Mouse (Mus musculus): ENCODE data around the gene Galnt2. TPM values are rescaled to one million over a fixed set of nuclear protein-coding genes. Genes with fewer than 3 reads are reported as not detected.
A peak's percentile ranks its signal among the peaks of the same experiment; 100 is the strongest.

Galnt2 gene
- polyA plus RNA-seq, 1 experiment from 2014 or later = 67.2 TPM

- 56% methylated on average over 6 of the region's 6 CpGs for WGBS
- H3K4me1 ChIP-seq (ENCODE audit: insufficient read depth) = no peaks in the 10 kb centered on the region
- peak; percentile 72 for ATAC-seq (ENCODE audit: insufficient read depth)
- H3K4me3 ChIP-seq (ENCODE audit: low read depth, low read length) = no peak overlapping the region
- TF ChIP-seq CTCF (IDR thresholded peaks at IDR 0.05; ENCODE audit: low read depth) = no peak
- H3K9ac ChIP-seq = no peak overlapping the region
- no peak overlapping the region for H3K27ac ChIP-seq (ENCODE audit: low read depth)
- no peaks in the 10 kb centered on the region for H3K36me3 ChIP-seq (ENCODE audit: insufficient read depth)
- H3K4me2 ChIP-seq = no peak overlapping the region
- H3K27me3 ChIP-seq (ENCODE audit: insufficient read depth, low read length) = no peaks in the 10 kb centered on the region
- no peaks in the 10 kb centered on the region for H3K9me3 ChIP-seq (ENCODE audit: low read depth, low read length)
- DNase-seq = peak; percentile 59
These were observed 144.0 kb downstream of the Galnt2 start for GRCm38 (mm10) chr8:124375168-124375567.

- Histone ChIP-seq H3K4me3 (ENCODE audit: low read depth, low read length) (no peak overlapping the region), H3K4me2 (no peak overlapping the region), H3K9ac (no peak overlapping the region), H3K27me3 (ENCODE audit: insufficient read depth, low read length) (no peaks in the 10 kb centered on the region), H3K27ac (ENCODE audit: low read depth) (no peak overlapping the region), H3K9me3 (ENCODE audit: low read depth, low read length) (no peaks in the 10 kb centered on the region), H3K36me3 (ENCODE audit: insufficient read depth) (no peaks in the 10 kb centered on the region), H3K4me1 (ENCODE audit: insufficient read depth) (no peaks in the 10 kb centered on the region)
- 80% methylated on average over 9 of the region's 9 CpGs for WGBS
- no peak for ATAC-seq (ENCODE audit: insufficient read depth)
- TF ChIP-seq CTCF (IDR thresholded peaks at IDR 0.05; ENCODE audit: low read depth) = no peak
- DNase-seq = no peak
These were observed 144.5 kb downstream of the Galnt2 start for GRCm38 (mm10) chr8:124375727-124376126.

- no peak for ATAC-seq (ENCODE audit: insufficient read depth)
- WGBS = 93% methylated on average over 12 of the region's 12 CpGs
- DNase-seq = no peak
- H3K4me2 ChIP-seq = no peak overlapping the region
- no peak overlapping the region for H3K9ac ChIP-seq
- H3K4me1 ChIP-seq (ENCODE audit: insufficient read depth) = no peaks in the 10 kb centered on the region
- no peaks in the 10 kb centered on the region for H3K27me3 ChIP-seq (ENCODE audit: insufficient read depth, low read length)
- H3K27ac ChIP-seq (ENCODE audit: low read depth) = no peak overlapping the region
- H3K4me3 ChIP-seq (ENCODE audit: low read depth, low read length) = no peak overlapping the region
- no peaks in the 10 kb centered on the region for H3K36me3 ChIP-seq (ENCODE audit: insufficient read depth)
- TF ChIP-seq CTCF (IDR thresholded peaks at IDR 0.05; ENCODE audit: low read depth) = no peak
- no peaks in the 10 kb centered on the region for H3K9me3 ChIP-seq (ENCODE audit: low read depth, low read length)
These were observed 145.2 kb downstream of the Galnt2 start for GRCm38 (mm10) chr8:124376406-124376805.

- DNase-seq (no peak), ATAC-seq (ENCODE audit: insufficient read depth) (no peak)
- Histone ChIP-seq H3K4me2 (no peak overlapping the region), H3K4me1 (ENCODE audit: insufficient read depth) (no peaks in the 10 kb centered on the region), H3K9ac (no peak overlapping the region), H3K36me3 (ENCODE audit: insufficient read depth) (no peaks in the 10 kb centered on the region), H3K27me3 (ENCODE audit: insufficient read depth, low read length) (no peaks in the 10 kb centered on the region), H3K27ac (ENCODE audit: low read depth) (no peak overlapping the region), H3K4me3 (ENCODE audit: low read depth, low read length) (no peak overlapping the region), H3K9me3 (ENCODE audit: low read depth, low read length) (no peaks in the 10 kb centered on the region)
- TF ChIP-seq CTCF (IDR thresholded peaks at IDR 0.05; ENCODE audit: low read depth) = peak; percentile 42
- WGBS = 58% methylated on average over 6 of the region's 6 CpGs
These were observed 148.1 kb downstream of the Galnt2 start for GRCm38 (mm10) chr8:124379289-124379688.

GRCm38 (mm10) chr8:124382235-124382634 lies 151.0 kb downstream of the Galnt2 start:
- Histone ChIP-seq H3K9me3 (ENCODE audit: low read depth, low read length) (no peaks in the 10 kb centered on the region), H3K27ac (ENCODE audit: low read depth) (no peak overlapping the region), H3K9ac (no peak overlapping the region), H3K27me3 (ENCODE audit: insufficient read depth, low read length) (no peaks in the 10 kb centered on the region), H3K4me3 (ENCODE audit: low read depth, low read length) (no peak overlapping the region), H3K4me2 (no peak overlapping the region), H3K4me1 (ENCODE audit: insufficient read depth) (no peaks in the 10 kb centered on the region), H3K36me3 (ENCODE audit: insufficient read depth) (no peaks in the 10 kb centered on the region)
- no peak for ATAC-seq (ENCODE audit: insufficient read depth)
- 56% methylated on average over 10 of the region's 10 CpGs for WGBS
- no peak for TF ChIP-seq CTCF (IDR thresholded peaks at IDR 0.05; ENCODE audit: low read depth)
- DNase-seq = no peak

- Histone ChIP-seq H3K4me2 (no peak overlapping the region), H3K36me3 (ENCODE audit: insufficient read depth) (no peaks in the 10 kb centered on the region), H3K9ac (no peak overlapping the region), H3K4me3 (ENCODE audit: low read depth, low read length) (no peak overlapping the region), H3K27me3 (ENCODE audit: insufficient read depth, low read length) (no peaks in the 10 kb centered on the region), H3K27ac (ENCODE audit: low read depth) (no peak overlapping the region), H3K9me3 (ENCODE audit: low read depth, low read length) (no peaks in the 10 kb centered on the region), H3K4me1 (ENCODE audit: insufficient read depth) (no peaks in the 10 kb centered on the region)
- no peak for TF ChIP-seq CTCF (IDR thresholded peaks at IDR 0.05; ENCODE audit: low read depth)
- WGBS = 87% methylated on average over 19 of the region's 19 CpGs
- ATAC-seq (ENCODE audit: insufficient read depth) (no peak), DNase-seq (no peak)
These were observed 153.1 kb downstream of the Galnt2 start for GRCm38 (mm10) chr8:124384336-124384735.

DNA sequence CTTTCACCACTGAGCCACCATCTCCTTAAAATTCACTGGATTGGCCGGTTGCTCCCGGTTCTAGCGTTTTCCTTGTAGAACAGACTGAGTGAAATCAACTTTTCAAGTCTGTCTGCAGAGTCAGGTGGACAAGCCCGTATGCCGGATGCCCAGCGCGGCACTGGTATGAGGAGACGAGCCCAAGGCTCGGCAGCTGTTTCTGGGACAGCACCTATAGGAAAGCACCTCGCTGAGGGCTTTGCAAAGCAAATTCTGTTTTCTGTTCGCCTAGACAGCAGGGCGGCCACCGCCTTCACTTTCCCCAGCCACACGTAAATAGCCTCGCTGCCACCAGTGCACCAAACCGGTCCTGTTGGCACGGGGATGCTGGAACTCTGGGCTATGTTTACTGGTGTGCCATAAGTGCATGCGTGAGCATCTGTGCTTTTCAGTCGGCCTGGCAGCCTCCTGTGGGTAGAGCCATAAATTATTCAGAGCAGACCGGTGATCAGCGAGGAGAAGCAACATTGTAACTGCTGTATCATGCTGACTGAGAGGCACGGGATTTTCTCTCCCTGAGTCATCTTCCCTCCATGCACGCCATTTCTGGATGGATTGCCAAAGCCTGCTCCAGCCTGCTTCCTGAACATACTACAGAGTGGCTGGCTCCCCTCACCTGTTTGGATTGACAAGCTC lies 155.2 kb downstream of the Galnt2 start:
- DNase-seq (no peak), ATAC-seq (ENCODE audit: insufficient read depth) (no peak)
- Histone ChIP-seq H3K4me3 (ENCODE audit: low read depth, low read length) (no peak overlapping the region), H3K36me3 (ENCODE audit: insufficient read depth) (no peaks in the 10 kb centered on the region), H3K27ac (ENCODE audit: low read depth) (no peak overlapping the region), H3K4me2 (no peak overlapping the region), H3K27me3 (ENCODE audit: insufficient read depth, low read length) (no peaks in the 10 kb centered on the region), H3K4me1 (ENCODE audit: insufficient read depth) (no peaks in the 10 kb centered on the region), H3K9ac (no peak overlapping the region), H3K9me3 (ENCODE audit: low read depth, low read length) (no peaks in the 10 kb centered on the region)
- TF ChIP-seq CTCF (IDR thresholded peaks at IDR 0.05; ENCODE audit: low read depth) = no peak
- WGBS = 84% methylated on average over 23 of the region's 23 CpGs
